Mouse (Mus musculus) megakaryocyte, embryonic 14.5 days (primary cell): ENCODE measurements around the gene Lrguk. TPM values are rescaled to one million over a fixed set of nuclear protein-coding genes. Genes with fewer than 3 reads are reported as not detected.
A peak's percentile ranks its signal among the peaks of the same experiment; 100 is the strongest.

Source experiments
- H3K27me3 ChIP-seq: replicated peaks from 2 replicates; pipeline ENCODE3; 2012; ENCODE audit warnings: inconsistent platforms
- H3K36me3 ChIP-seq: replicated peaks from 2 replicates; pipeline ENCODE3; 2012; ENCODE audit warnings: low read length, inconsistent platforms, mixed read lengths
- H3K4me1 ChIP-seq: 2 replicates; pipeline ENCODE4 v1.6.1; 2012; ENCODE audit warnings: inconsistent platforms
- H3K4me3 ChIP-seq: replicated peaks from 2 replicates; pipeline ENCODE3; 2012; ENCODE audit warnings: moderate library complexity, mild to moderate bottlenecking, inconsistent platforms
- H3K9me3 ChIP-seq: 2 replicates; pipeline ENCODE4 v1.6.1; 2012; ENCODE audit warnings: inconsistent platforms
- FLI1 ChIP-seq: IDR thresholded peaks from 2 replicates; pipeline ENCODE4 v1.6.1; 2012; ENCODE audit warnings: low read length, inconsistent platforms, mixed read lengths
- GATA1 ChIP-seq: IDR thresholded peaks from 3 replicates; pipeline ENCODE4 v1.6.1; 2012; ENCODE audit warnings: mixed read lengths, low read length, inconsistent platforms, borderline replicate concordance
- polyA plus RNA-seq: library from polyadenylated mRNA; stranded (reverse); fragments of >175 nt; gene quantifications from 2 replicates; pipeline ENCODE4 v1.2.3, GENCODE M21; 2012; ENCODE audit warnings: low replicate concordance; ENCODE audit not compliant: insufficient read depth

Lrguk gene
- not detected in 2 replicates for polyA plus RNA-seq

DNA sequence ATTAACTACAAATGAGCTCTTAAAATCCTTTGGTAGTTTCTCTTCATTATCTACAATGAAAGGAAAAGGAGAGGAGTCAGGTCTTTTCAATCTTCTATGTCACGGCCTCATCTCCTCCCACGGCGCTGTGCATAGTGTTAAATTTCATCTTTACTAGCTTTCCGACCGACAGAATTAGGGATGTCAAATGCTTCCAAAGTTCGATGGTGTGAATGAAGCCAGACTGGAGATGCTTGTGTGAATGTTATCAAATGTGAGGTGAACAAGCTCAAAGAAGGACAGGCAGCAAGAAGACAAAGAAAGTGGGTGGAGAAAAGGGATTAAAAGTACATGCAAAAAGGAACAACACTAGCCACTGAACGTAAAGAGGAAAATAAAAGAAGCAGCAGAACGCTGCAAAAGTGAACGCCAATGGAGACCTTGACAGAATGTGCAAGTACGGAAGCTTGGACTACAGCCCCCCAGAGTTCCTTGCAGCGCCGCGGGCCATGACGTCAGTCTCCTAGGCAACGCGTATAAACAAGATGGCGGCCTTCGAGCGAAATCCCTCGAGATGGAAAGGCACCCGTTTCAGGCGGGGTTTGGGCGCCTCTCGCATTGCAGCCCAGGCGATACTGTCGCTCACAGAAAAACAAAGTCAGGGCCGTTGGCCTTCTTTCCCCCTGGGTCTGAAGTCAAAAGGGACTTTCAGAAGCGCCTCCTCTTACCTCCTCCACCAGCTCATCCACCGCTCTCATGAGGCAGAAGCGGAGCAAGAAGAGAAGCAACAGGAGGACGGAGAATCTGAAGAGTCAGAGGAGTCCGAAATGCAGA lies at the start of gene Lrguk:
Gene Lrguk, plus strand, starts transcription at position 516 of the 813 bp plus-strand sequence.
- H3K4me1 ChIP-seq: peaks cover 13% of the 10 kb centered on the region
- H3K4me3 ChIP-seq: peak within 1 kb of the TSS; percentile 92
- peaks cover 7% of the 10 kb centered on the region for H3K9me3 ChIP-seq
- TF ChIP-seq FLI1: no peak
- TF ChIP-seq GATA1: no peak
- H3K27me3 ChIP-seq: peaks cover 2% of the 10 kb centered on the region
- H3K36me3 ChIP-seq: no peaks in the 10 kb centered on the region

DNA sequence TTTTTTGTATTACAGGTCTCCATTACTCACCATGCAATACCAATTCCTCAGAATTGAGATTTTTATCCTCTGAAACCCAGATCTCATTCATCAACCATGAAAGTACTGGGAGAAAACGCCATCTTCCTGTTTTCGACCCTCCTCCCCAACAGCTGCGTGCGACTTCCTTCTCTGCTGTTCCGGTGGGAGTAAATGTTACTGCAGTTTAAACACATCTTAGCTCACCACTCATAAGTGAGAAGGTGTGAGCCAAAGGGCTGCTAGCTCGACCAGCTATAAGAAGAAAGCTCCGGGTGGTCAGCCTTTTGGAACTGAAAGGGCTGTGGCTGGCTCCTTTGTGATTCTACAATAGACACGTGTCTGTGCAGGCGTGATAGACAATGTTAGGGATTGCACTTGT lies 46.5 kb upstream of the Lrguk start:
- H3K9me3 ChIP-seq: peaks cover 4% of the 10 kb centered on the region; the same call in 1 of the 2 replicates

DNA sequence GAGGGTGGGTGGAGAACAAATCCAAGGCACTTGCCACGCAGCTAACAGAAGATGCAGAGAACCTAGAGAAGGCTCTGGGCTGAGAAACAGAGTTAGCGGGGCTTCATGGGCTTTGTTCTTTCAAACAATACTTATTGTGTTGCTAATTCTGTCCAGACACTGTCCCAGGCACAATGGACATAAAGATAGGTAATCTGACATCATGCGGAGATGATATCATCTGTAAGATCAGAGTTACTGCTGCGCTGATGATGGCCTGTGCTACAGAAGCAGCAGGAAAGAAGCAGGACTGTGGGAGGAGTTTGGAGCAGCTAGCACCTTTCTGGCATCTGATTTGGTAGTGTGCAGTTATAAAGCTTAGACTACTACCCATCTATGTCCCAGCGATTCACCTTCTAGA lies 42.1 kb upstream of the Lrguk start:
- H3K36me3 ChIP-seq: no peaks in the 10 kb centered on the region
- H3K4me1 ChIP-seq: no peaks in the 10 kb centered on the region
- no peak for TF ChIP-seq GATA1
- no peak for TF ChIP-seq FLI1
- H3K9me3 ChIP-seq: peaks cover 4% of the 10 kb centered on the region; the same call in 1 of the 2 replicates
- no peak overlapping the region for H3K4me3 ChIP-seq
- H3K27me3 ChIP-seq: no peaks in the 10 kb centered on the region

More for the DNA sequence above, 46.5 kb upstream of the Lrguk start:
- Histone ChIP-seq H3K4me1 (no peaks in the 10 kb centered on the region), H3K36me3 (no peaks in the 10 kb centered on the region), H3K4me3 (no peak overlapping the region), H3K27me3 (no peaks in the 10 kb centered on the region)
- TF ChIP-seq GATA1 (no peak), FLI1 (no peak)

DNA sequence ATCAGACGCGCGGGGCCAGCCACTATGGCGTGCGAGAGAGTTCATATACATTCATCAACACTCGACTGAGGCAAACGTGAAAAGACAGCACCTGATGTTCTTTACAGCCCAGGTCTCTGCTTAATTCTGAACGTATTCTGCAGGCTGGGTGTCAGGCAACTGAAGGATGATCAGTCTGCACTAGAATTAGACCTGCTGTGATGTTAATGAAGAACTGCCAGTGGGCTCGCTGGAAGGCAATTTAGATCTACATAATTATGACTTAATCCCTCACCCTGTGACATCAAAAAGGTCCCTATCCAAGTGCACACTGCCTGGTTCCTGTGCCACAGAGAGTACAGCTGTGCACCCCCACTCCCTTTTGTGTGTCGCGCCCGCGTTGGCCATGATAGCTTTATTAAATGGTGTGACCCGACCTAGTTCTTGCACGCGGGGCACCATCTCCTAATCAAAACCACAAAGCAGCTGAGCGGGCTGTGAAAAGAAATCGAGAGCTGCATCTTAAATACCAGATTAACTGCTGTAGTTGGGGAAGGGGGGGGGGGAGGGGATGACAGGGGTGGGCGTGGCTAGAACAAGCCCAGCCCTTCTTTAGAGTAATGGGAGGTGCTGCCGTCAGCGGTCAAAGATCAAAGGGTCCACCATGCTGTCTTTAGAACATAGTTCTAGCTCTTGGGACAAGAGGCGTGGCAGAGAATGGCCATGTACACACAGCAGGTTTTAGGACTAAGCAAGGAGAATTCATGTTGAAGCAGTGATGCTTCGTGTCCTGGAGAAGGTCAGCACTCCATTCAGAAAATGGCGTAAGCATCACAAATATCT lies 36.8 kb upstream of the Lrguk start:
- H3K36me3 ChIP-seq: no peaks in the 10 kb centered on the region
- no peaks in the 10 kb centered on the region for H3K4me1 ChIP-seq
- H3K27me3 ChIP-seq: peaks cover 2% of the 10 kb centered on the region
- no peak overlapping the region for H3K4me3 ChIP-seq
- TF ChIP-seq FLI1: no peak
- TF ChIP-seq GATA1: no peak
- peaks cover 3% of the 10 kb centered on the region; the same call in 1 of the 2 replicates for H3K9me3 ChIP-seq

DNA sequence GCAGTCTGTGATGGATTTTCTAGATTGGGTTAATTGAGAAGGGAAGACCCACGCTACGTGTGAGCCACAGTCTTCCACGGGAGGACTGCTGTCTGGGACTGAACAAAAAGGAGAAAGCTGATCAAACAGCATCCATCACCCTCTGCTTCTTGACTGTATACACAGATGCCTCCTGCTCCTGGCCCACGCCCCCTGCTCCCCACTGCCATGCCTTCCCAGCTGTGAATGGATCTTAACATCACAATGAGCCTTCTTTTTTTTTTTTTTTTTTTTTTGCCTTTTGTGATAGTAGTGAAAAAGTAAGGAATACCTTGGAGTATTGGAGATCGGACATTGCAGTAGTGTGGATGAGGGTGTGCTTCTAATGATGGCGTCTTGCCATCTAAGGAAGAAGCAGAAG lies 35.4 kb upstream of the Lrguk start:
- H3K36me3 ChIP-seq: no peaks in the 10 kb centered on the region
- TF ChIP-seq FLI1 (no peak), GATA1 (no peak)
- no peaks in the 10 kb centered on the region for H3K4me1 ChIP-seq
- H3K9me3 ChIP-seq: peaks cover 5% of the 10 kb centered on the region; the same call in 1 of the 2 replicates
- H3K4me3 ChIP-seq: no peak overlapping the region
- H3K27me3 ChIP-seq: peaks cover 2% of the 10 kb centered on the region

DNA sequence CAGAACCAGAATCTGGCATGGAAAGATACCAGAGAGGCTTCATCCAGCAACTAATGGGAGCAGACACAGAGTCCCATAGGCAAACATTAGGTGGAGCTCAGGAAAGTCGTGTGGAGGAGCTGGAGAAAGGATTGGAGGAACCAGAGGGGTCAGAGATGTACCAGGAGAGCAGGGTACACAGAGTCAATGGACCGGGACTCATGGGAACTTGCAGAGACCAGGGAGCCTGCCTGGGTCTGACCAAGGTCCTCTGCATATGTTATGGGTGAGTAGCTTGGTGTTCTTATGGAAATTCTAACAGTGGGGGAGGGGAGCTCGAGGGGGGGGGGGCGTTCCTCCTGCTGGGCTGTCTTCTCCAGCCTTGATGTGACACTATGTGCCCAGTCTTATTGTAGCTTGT lies 30.7 kb upstream of the Lrguk start:
- Histone ChIP-seq H3K9me3 (peaks cover 19% of the 10 kb centered on the region), H3K4me3 (no peak overlapping the region), H3K27me3 (peaks cover 2% of the 10 kb centered on the region), H3K4me1 (no peaks in the 10 kb centered on the region), H3K36me3 (no peaks in the 10 kb centered on the region)
- TF ChIP-seq FLI1 (no peak), GATA1 (no peak)

DNA sequence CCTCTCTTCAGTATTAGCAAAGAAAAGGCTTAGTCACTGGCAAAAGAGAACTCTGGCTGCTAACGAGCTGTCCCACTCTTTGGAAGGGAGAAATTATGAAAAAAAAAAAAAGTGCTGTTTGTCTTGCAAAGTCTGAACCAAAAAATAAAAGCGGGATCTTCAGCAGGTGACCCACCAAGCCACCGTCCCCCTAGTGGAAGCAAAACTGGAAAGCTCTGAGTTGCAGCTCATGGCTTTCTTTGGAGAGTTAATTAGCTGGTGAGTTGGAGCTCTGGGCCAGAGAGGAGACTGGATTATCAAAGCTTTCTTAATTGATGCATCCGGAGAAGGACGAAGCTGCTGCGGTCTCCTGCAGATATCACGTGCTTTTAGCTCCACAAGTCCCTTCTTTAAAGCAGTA lies 29.7 kb upstream of the Lrguk start:
- Histone ChIP-seq H3K9me3 (peaks cover 19% of the 10 kb centered on the region), H3K4me1 (no peaks in the 10 kb centered on the region), H3K27me3 (peaks cover 2% of the 10 kb centered on the region), H3K4me3 (no peak overlapping the region), H3K36me3 (no peaks in the 10 kb centered on the region)
- no peak for TF ChIP-seq FLI1
- no peak for TF ChIP-seq GATA1

DNA sequence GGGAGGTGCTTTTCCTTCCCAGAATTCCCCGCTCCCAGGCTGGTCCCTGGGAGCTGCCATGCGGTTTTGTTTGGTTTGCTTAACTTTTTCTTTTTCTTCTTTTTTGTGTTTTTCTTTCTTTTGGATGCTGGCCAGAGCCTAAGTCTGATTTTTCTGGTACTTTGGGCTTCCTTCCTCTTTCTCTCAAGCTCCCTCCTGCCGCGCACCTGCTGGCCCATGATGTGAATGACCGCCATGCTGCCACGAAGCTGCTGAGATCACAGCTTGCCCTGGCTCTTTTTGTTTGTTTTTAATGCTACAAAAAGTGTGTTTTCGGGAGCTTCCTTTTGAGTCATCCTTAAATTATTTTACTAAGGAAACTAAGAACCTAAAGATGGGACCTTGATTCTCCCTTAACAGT lies 28.6 kb upstream of the Lrguk start:
- H3K4me1 ChIP-seq: no peaks in the 10 kb centered on the region
- peaks cover 19% of the 10 kb centered on the region for H3K9me3 ChIP-seq
- H3K4me3 ChIP-seq: no peak overlapping the region
- no peak for TF ChIP-seq FLI1
- TF ChIP-seq GATA1: no peak
- H3K36me3 ChIP-seq: no peaks in the 10 kb centered on the region
- peaks cover 2% of the 10 kb centered on the region for H3K27me3 ChIP-seq

DNA sequence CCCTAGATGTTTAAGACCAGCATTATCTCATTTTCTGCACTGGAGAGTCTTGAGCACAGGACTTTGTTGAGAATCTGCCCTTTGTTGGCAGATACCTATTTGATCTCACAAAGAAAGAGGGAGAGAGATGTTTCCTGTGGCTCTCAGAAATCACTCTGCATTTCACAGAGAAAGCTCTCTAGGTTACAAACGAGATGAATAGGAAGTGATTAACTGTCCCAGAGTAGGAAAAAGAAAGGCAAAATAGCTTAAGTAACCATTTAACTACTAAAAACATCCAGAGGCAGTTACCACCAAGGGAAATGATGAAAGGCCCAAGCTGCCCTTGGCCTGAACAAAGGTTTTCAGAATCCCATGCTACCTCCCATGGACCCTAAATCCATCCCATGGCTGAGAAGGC lies 26.2 kb upstream of the Lrguk start:
- H3K9me3 ChIP-seq: peaks cover 18% of the 10 kb centered on the region
- TF ChIP-seq GATA1 (no peak), FLI1 (no peak)
- H3K36me3 ChIP-seq: no peaks in the 10 kb centered on the region
- H3K4me1 ChIP-seq: no peaks in the 10 kb centered on the region
- no peak overlapping the region for H3K4me3 ChIP-seq
- peaks cover 2% of the 10 kb centered on the region for H3K27me3 ChIP-seq

DNA sequence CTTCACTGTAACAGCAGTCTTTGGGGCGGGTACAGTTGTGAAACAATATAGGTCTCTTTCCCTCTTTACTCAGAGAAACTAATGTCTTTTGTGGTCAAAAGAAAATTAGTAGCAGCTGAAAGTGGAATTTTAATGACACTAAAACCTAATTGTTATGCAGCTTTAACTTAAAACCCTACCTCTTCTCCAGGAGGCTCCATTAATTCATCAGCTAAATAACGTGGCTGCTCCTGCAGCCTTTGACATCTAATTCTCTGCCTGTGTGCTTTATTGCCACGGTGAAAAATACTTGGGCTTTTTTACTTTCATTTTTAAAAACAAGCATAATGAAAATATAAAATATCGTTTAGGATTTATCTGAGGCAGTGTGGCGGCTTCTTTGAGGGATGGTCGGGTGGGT lies 15.8 kb upstream of the Lrguk start:
- Histone ChIP-seq H3K36me3 (no peaks in the 10 kb centered on the region), H3K9me3 (peaks cover 22% of the 10 kb centered on the region), H3K4me1 (no peaks in the 10 kb centered on the region), H3K27me3 (no peaks in the 10 kb centered on the region), H3K4me3 (no peak overlapping the region)
- TF ChIP-seq GATA1 (no peak), FLI1 (no peak)
